ENCODE assay signal across 8 mouse cellular contexts in genomic region chr10:67537151-67537994, GRCm38 (mm10). TPM values are rescaled to one million over a fixed set of nuclear protein-coding genes. Genes with fewer than 3 reads are reported as not detected.
DNase-seq lines count a peak whose midpoint lies in the region; ATAC-seq lines count a peak whose summit lies in the region.

No protein-coding gene starts in this region.

- peaks cover 58% of the 10 kb centered on the region for H3K4me1 ChIP-seq in hindbrain, embryonic 13.5 days (replicated peaks)

- under 1% methylated on average over 51 of the region's 51 CpGs for WGBS in hindbrain, embryonic 13.5 days

- H3K9ac ChIP-seq in hindbrain, embryonic 13.5 days: peak overlapping the region; percentile 70

- H3K36me3 ChIP-seq in hindbrain, embryonic 13.5 days: no peaks in the 10 kb centered on the region

- H3K4me2 ChIP-seq in hindbrain, embryonic 13.5 days: peak overlapping the region; percentile 85

- ATAC-seq in hindbrain, embryonic 13.5 days (ENCODE audit: low FRiP score): peak; percentile 84

- DNase-seq in Muller cell, postnatal 12 days (ENCODE audit: inconsistent ontology term): peak; percentile 98
- DNase-seq in cerebellum, adult 9-11 months: peak; percentile 85
- DNase-seq in frontal cortex, postnatal 10 days (ENCODE audit: low spot score in 2 of 2): peak; percentile 83 to 86
- peak; percentile 67 to 80 for DNase-seq in layer of hippocampus, postnatal 25 days (ENCODE audit: extremely low spot score in 1 of 2, low spot score in 1 of 2)
- peak; percentile 95 for DNase-seq in lung, postnatal 25 days (ENCODE audit: low spot score)
- peak; percentile 87 for DNase-seq in retina, embryonic 14.5 days (ENCODE audit: low spot score)
- peak; percentile 93 for DNase-seq in thymus, postnatal 4 days

- no peak overlapping the region for H3K27ac ChIP-seq in hindbrain, embryonic 13.5 days

- H3K4me3 ChIP-seq in hindbrain, embryonic 13.5 days: peak overlapping the region; percentile 55

- peaks cover 99% of the 10 kb centered on the region for H3K27me3 ChIP-seq in hindbrain, embryonic 13.5 days

- no peaks in the 10 kb centered on the region for H3K9me3 ChIP-seq in hindbrain, embryonic 13.5 days

RNA-seq across cellular contexts. Expression of gene Egr2, which starts 2.1 kb away (rescaled TPM):
- 3.8 and 4.1 TPM in 2 replicates for polyA plus RNA-seq in hindbrain, embryonic 13.5 days (2015; fragmentation: Nextera tagmentation; extraction: Ambion mirVana)
- 1 to 10 TPM; 2.2 to 2.3 TPM for total RNA-seq in layer of hippocampus, postnatal 25 days (2021)

RNA-seq across cellular contexts. Expression of gene Ado, which starts 11.4 kb away (rescaled TPM):
- polyA plus RNA-seq in hindbrain, embryonic 13.5 days (2015; fragmentation: Nextera tagmentation; extraction: Ambion mirVana): 86.8 and 89.0 TPM in 2 replicates
- total RNA-seq in layer of hippocampus, postnatal 25 days (2021): 10 to 100 TPM; 37.2 to 39.9 TPM
